ENCODE assay signal across 18 mouse cellular contexts in genomic region chr13:79453227-79453626, GRCm38 (mm10).
DNase-seq lines count a peak whose midpoint lies in the region; ATAC-seq and TF ChIP-seq lines count a peak whose summit lies in the region.
"Had no signal": no experiment of that assay in that cellular context is flagged by ENCODE, and none has a peak within 500 bp of the region (broad histone marks: within the 10 kb centered on the region; RNA-seq: fewer than 3 reads in every experiment).

No protein-coding gene starts in this region.

- H3K9me3 ChIP-seq in forebrain, embryonic 14.5 days (replicated peaks; ENCODE audit: control insufficient read depth, low read length) = no peaks in the 10 kb centered on the region
- no peaks in the 10 kb centered on the region for H3K9me3 ChIP-seq in forebrain, embryonic 12.5 days
- no peaks in the 10 kb centered on the region for H3K9me3 ChIP-seq in kidney, postnatal 0 days (replicated peaks; ENCODE audit: low read length)
- H3K9me3 ChIP-seq in E14TG2a.4 (ENCODE audit: low read length) = peaks cover 17% of the 10 kb centered on the region
- H3K9me3 ChIP-seq in forebrain, embryonic 15.5 days = no peaks in the 10 kb centered on the region
- H3K9me3 ChIP-seq: embryonic facial prominence, embryonic 15.5 days; hindbrain, embryonic 15.5 days; kidney, embryonic 15.5 days; liver, embryonic 15.5 days had no signal

- H3K4me3 ChIP-seq in forebrain, embryonic 14.5 days (ENCODE audit: low read depth, low read length) = no peak overlapping the region
- H3K4me3 ChIP-seq in forebrain, embryonic 12.5 days (replicated peaks) = no peak overlapping the region
- H3K4me3 ChIP-seq in kidney, postnatal 0 days (replicated peaks; ENCODE audit: low read depth, low read length) = no peak overlapping the region
- H3K4me3 ChIP-seq in E14TG2a.4 (replicated peaks; ENCODE audit: low read length) = no peak overlapping the region
- no peak overlapping the region for H3K4me3 ChIP-seq in forebrain, embryonic 15.5 days
- H3K4me3 ChIP-seq: embryonic facial prominence, embryonic 15.5 days; hindbrain, embryonic 15.5 days; kidney, embryonic 15.5 days; liver, embryonic 15.5 days had no signal

- no peak overlapping the region for H3K9ac ChIP-seq in forebrain, embryonic 14.5 days (ENCODE audit: low read length)
- no peak overlapping the region for H3K9ac ChIP-seq in forebrain, embryonic 12.5 days
- no peak overlapping the region for H3K9ac ChIP-seq in kidney, postnatal 0 days (ENCODE audit: low read depth, low read length)
- H3K9ac ChIP-seq in forebrain, embryonic 15.5 days (replicated peaks) = no peak overlapping the region
- H3K9ac ChIP-seq: embryonic facial prominence, embryonic 15.5 days; hindbrain, embryonic 15.5 days; kidney, embryonic 15.5 days; liver, embryonic 15.5 days had no signal

- H3K4me2 ChIP-seq in forebrain, embryonic 14.5 days (ENCODE audit: low read length) = no peak overlapping the region
- no peak overlapping the region for H3K4me2 ChIP-seq in forebrain, embryonic 12.5 days
- no peak overlapping the region for H3K4me2 ChIP-seq in kidney, postnatal 0 days (ENCODE audit: low read length)
- H3K4me2 ChIP-seq in forebrain, embryonic 15.5 days (replicated peaks) = no peak overlapping the region
- H3K4me2 ChIP-seq: embryonic facial prominence, embryonic 15.5 days; hindbrain, embryonic 15.5 days; kidney, embryonic 15.5 days; liver, embryonic 15.5 days had no signal

- H3K4me1 ChIP-seq in forebrain, embryonic 14.5 days (ENCODE audit: control insufficient read depth, insufficient read depth, low read length) = no peaks in the 10 kb centered on the region
- no peaks in the 10 kb centered on the region for H3K4me1 ChIP-seq in forebrain, embryonic 12.5 days
- H3K4me1 ChIP-seq in kidney, postnatal 0 days (replicated peaks; ENCODE audit: insufficient read depth, low read length) = no peaks in the 10 kb centered on the region
- H3K4me1 ChIP-seq in E14TG2a.4 (replicated peaks; ENCODE audit: low read depth, low read length) = no peaks in the 10 kb centered on the region
- no peaks in the 10 kb centered on the region for H3K4me1 ChIP-seq in forebrain, embryonic 15.5 days
- H3K4me1 ChIP-seq: embryonic facial prominence, embryonic 15.5 days; hindbrain, embryonic 15.5 days; kidney, embryonic 15.5 days; liver, embryonic 15.5 days had no signal

- H3K27ac ChIP-seq in forebrain, embryonic 14.5 days (ENCODE audit: low read depth, low read length) = no peak overlapping the region
- H3K27ac ChIP-seq in forebrain, embryonic 12.5 days = no peak overlapping the region
- H3K27ac ChIP-seq in kidney, postnatal 0 days = no peak overlapping the region
- no peak overlapping the region for H3K27ac ChIP-seq in forebrain, embryonic 15.5 days (replicated peaks)
- H3K27ac ChIP-seq: embryonic facial prominence, embryonic 15.5 days; hindbrain, embryonic 15.5 days; kidney, embryonic 15.5 days; liver, embryonic 15.5 days had no signal

- DNase-seq in forebrain, embryonic 14.5 days (ENCODE audit: low spot score) = peak; percentile 13
- peak; percentile 8 for DNase-seq in kidney, postnatal 0 days (ENCODE audit: low spot score)
- DNase-seq in kidney, postnatal 10 days = no peak
- peak; percentile 2 for DNase-seq in c-Kit-positive CD71-positive TER-119-positive erythroid progenitor cells, embryonic 14.5 days (ENCODE audit: low spot score)
- no peak for DNase-seq in spleen, postnatal 36 days (ENCODE audit: low spot score in 2 of 2)
- DNase-seq: adrenal gland, adult 8-10 months; gastrocnemius, postnatal 25 days; layer of hippocampus, postnatal 36 days; right cerebral cortex, postnatal 25 days had no signal

- no peaks in the 10 kb centered on the region for H3K36me3 ChIP-seq in forebrain, embryonic 14.5 days (ENCODE audit: control insufficient read depth, insufficient read depth, low read length)
- H3K36me3 ChIP-seq in forebrain, embryonic 12.5 days (replicated peaks) = no peaks in the 10 kb centered on the region
- H3K36me3 ChIP-seq in kidney, postnatal 0 days (ENCODE audit: insufficient read depth, low read length) = no peaks in the 10 kb centered on the region
- no peaks in the 10 kb centered on the region for H3K36me3 ChIP-seq in E14TG2a.4 (ENCODE audit: insufficient read depth, low read length)
- H3K36me3 ChIP-seq in forebrain, embryonic 15.5 days = no peaks in the 10 kb centered on the region
- H3K36me3 ChIP-seq: embryonic facial prominence, embryonic 15.5 days; hindbrain, embryonic 15.5 days; kidney, embryonic 15.5 days; liver, embryonic 15.5 days had no signal

- TF ChIP-seq CTCF in kidney, postnatal 0 days (IDR thresholded peaks at IDR 0.05; ENCODE audit: low read depth) = peak; percentile 51; the same call in 1 of the 2 replicates
- peak; percentile 36 for TF ChIP-seq CTCF in E14TG2a.4 (conservative IDR thresholded peaks at IDR 0.05; ENCODE audit: low read length)

- ATAC-seq in forebrain, embryonic 14.5 days = no peak
- no peak for ATAC-seq in forebrain, embryonic 12.5 days (ENCODE audit: low FRiP score)
- no peak for ATAC-seq in kidney, postnatal 0 days (replicated peaks; ENCODE audit: low FRiP score, low read depth)
- ATAC-seq in forebrain, embryonic 15.5 days (replicated peaks) = no peak
- ATAC-seq: CD4-positive, CD25-positive, alpha-beta regulatory T cell, adult 4 months; forebrain, embryonic 16.5 days had no signal

- no peaks in the 10 kb centered on the region for H3K27me3 ChIP-seq in forebrain, embryonic 14.5 days (replicated peaks; ENCODE audit: control insufficient read depth, insufficient read depth, low read length)
- H3K27me3 ChIP-seq in forebrain, embryonic 12.5 days = no peaks in the 10 kb centered on the region
- H3K27me3 ChIP-seq in kidney, postnatal 0 days (ENCODE audit: insufficient read depth, low read length) = no peaks in the 10 kb centered on the region
- H3K27me3 ChIP-seq in E14TG2a.4 (ENCODE audit: insufficient read depth, low read length) = no peaks in the 10 kb centered on the region
- H3K27me3 ChIP-seq in forebrain, embryonic 15.5 days = no peaks in the 10 kb centered on the region
- H3K27me3 ChIP-seq: embryonic facial prominence, embryonic 15.5 days; hindbrain, embryonic 15.5 days; kidney, embryonic 15.5 days; liver, embryonic 15.5 days had no signal

- 65% methylated on average over 1 of the region's 1 CpGs for WGBS in forebrain, embryonic 14.5 days
- 84% methylated on average over 1 of the region's 1 CpGs for WGBS in forebrain, embryonic 12.5 days
- WGBS in kidney, postnatal 0 days = 74% methylated on average over 1 of the region's 1 CpGs
- WGBS in forebrain, embryonic 15.5 days = 82% methylated on average over 1 of the region's 1 CpGs

Comparison
In these comparisons a context has a peak if more than half of its experiments do, and no peak if none do; other contexts are left out.
1. DNase-seq: peak in forebrain, embryonic 14.5 days (single experiment), kidney, postnatal 0 days (single experiment) and c-Kit-positive CD71-positive TER-119-positive erythroid progenitor cells, embryonic 14.5 days (single experiment); none in kidney, postnatal 10 days (single experiment) and spleen, postnatal 36 days (0 of 2).